Mouse (Mus musculus): ENCODE data around the gene Col5a1. TPM values are rescaled to one million over a fixed set of nuclear protein-coding genes. Genes with fewer than 3 reads are reported as not detected.

Gene Col5a1
- polyA plus RNA-seq, 1 experiment from 2014 or later: 53.3 TPM

DNA sequence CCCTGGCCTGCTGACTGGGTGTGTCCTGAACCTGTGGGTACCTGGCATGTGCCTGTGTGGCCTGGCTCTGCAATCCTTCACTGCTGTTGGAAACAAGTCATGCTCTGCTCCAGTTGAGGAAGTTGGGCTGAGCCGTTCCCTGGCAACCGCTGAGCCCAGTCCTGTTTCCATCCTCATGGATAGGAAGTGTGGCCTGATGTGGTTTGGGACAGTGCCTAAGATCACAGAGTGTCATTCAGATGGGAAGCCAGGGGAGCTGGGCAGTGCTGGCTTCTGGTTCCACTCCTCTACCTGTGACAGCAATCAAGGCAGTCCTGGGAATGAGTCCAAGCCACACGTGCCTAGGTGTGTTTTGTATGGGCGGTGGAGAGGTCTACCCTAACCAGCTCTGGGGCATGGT is 53.2 kb downstream of the Col5a1 start:
- Histone ChIP-seq H3K36me3 (peaks cover 10% of the 10 kb centered on the region), H3K27me3 (replicated peaks) (no peaks in the 10 kb centered on the region), H3K4me2 (no peak overlapping the region), H3K9me3 (replicated peaks) (no peaks in the 10 kb centered on the region), H3K27ac (ENCODE audit: poor library complexity, severe bottlenecking) (no peak overlapping the region), H3K4me1 (replicated peaks) (peaks cover 40% of the 10 kb centered on the region), H3K4me3 (no peak overlapping the region), H3K9ac (no peak overlapping the region)
- WGBS: 83% methylated on average over 4 of the region's 4 CpGs
- peak; percentile 67 for ATAC-seq (ENCODE audit: insufficient number of reproducible peaks, low FRiP score)

DNA sequence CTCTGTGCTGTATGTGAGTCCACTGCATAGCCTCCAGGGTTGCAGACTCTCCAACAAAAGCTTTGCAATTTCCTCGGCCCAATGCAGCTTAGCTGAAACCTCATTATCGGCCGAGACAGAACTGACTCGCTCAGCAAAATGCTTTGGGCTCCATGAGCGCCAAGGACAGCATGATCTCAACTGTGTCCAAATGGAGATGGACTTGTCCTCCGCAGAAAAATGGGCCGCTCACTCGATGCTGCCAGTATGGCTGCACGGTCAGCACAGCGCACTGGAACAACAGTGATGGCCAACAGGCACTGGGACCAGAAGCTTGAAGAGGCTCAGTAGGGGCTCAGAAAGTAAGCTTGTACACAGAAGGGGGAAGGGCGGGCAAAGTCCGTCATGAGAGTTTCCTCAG is 53.9 kb downstream of the Col5a1 start:
- Histone ChIP-seq H3K4me3 (no peak overlapping the region), H3K4me1 (replicated peaks) (peaks cover 33% of the 10 kb centered on the region), H3K9ac (no peak overlapping the region), H3K36me3 (peaks cover 10% of the 10 kb centered on the region), H3K9me3 (replicated peaks) (no peaks in the 10 kb centered on the region), H3K27me3 (replicated peaks) (no peaks in the 10 kb centered on the region), H3K4me2 (no peak overlapping the region), H3K27ac (ENCODE audit: poor library complexity, severe bottlenecking) (no peak overlapping the region)
- WGBS: 90% methylated on average over 12 of the region's 12 CpGs
- ATAC-seq (ENCODE audit: insufficient number of reproducible peaks, low FRiP score): no peak

DNA sequence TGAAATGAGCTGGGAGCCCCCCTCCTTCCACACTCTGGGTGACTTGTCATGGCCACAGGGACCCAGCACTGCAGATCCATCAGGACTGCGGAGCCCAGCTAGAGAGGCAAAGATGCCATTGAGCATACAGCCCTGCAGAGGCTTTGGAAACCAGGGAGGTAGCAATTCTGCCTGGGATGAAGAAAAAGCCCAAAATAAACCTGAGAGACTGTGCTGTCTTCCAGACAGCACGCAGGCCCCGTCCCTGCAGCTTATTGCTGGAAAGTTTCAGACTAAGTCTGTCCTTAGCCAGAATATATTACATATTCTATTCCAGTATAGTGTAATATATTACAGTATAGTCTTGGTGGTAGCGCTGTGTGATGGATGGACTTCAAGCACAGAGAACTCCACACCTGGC is 61.0 kb downstream of the Col5a1 start:
- Histone ChIP-seq H3K4me2 (no peak overlapping the region), H3K4me1 (replicated peaks) (no peaks in the 10 kb centered on the region), H3K9ac (no peak overlapping the region), H3K27me3 (replicated peaks) (no peaks in the 10 kb centered on the region), H3K4me3 (no peak overlapping the region), H3K9me3 (replicated peaks) (no peaks in the 10 kb centered on the region), H3K36me3 (peaks cover 32% of the 10 kb centered on the region), H3K27ac (ENCODE audit: poor library complexity, severe bottlenecking) (no peak overlapping the region)
- no peak for ATAC-seq (ENCODE audit: insufficient number of reproducible peaks, low FRiP score)
- WGBS: 72% methylated on average over 4 of the region's 4 CpGs

DNA sequence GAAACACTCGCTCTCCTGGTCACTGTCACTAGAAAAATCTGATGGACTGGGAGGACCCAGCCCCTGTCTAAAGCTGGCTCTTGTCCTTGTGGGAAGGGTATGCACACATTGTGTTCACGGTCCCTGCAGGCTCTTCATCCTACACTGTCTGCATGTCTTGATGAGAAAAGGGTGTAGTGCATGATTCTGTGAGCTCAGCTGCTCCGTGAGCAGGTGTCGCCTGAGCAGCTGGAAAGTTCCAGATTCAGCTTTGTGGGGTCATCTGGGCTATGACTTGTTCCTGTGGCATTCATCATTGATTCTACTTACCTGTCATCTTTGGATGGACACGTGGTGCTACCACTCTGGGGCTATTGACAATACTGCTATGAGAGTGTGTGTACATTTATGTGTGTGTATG is 61.7 kb downstream of the Col5a1 start:
- Histone ChIP-seq H3K4me1 (replicated peaks) (no peaks in the 10 kb centered on the region), H3K4me3 (no peak overlapping the region), H3K27ac (ENCODE audit: poor library complexity, severe bottlenecking) (no peak overlapping the region), H3K4me2 (no peak overlapping the region), H3K9ac (no peak overlapping the region), H3K9me3 (replicated peaks) (no peaks in the 10 kb centered on the region), H3K27me3 (replicated peaks) (no peaks in the 10 kb centered on the region), H3K36me3 (peaks cover 38% of the 10 kb centered on the region)
- no peak for ATAC-seq (ENCODE audit: insufficient number of reproducible peaks, low FRiP score)
- 78% methylated on average over 5 of the region's 5 CpGs for WGBS

DNA sequence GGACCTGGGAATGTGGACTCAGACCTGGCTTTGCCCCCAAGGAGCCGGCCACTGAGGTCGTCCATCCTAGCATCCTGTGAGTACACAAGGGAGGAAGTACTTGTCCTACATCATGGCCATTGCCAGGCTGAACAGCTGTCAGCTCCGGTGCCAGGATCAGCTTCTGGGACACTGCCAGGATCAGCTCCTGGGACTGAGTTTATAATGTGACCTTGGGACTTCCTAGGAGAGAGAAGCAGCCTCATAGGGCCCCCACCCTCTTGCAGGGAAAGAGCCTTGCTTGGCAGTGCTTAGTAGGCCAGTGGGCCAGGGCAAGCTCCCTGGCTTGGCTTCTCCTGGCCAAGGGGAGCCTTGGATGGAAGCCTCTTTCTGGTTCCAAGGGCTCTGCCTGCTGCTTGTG is 67.6 kb downstream of the Col5a1 start:
- 48% methylated on average over 3 of the region's 3 CpGs for WGBS
- H3K4me1 ChIP-seq (replicated peaks): peaks cover 37% of the 10 kb centered on the region
- no peaks in the 10 kb centered on the region for H3K9me3 ChIP-seq (replicated peaks)
- ATAC-seq (ENCODE audit: insufficient number of reproducible peaks, low FRiP score): no peak
- no peaks in the 10 kb centered on the region for H3K27me3 ChIP-seq (replicated peaks)
- H3K36me3 ChIP-seq: peaks cover 51% of the 10 kb centered on the region
- H3K4me3 ChIP-seq: no peak overlapping the region
- H3K9ac ChIP-seq: no peak overlapping the region
- H3K4me2 ChIP-seq: no peak overlapping the region
- no peak overlapping the region for H3K27ac ChIP-seq (ENCODE audit: poor library complexity, severe bottlenecking)

DNA sequence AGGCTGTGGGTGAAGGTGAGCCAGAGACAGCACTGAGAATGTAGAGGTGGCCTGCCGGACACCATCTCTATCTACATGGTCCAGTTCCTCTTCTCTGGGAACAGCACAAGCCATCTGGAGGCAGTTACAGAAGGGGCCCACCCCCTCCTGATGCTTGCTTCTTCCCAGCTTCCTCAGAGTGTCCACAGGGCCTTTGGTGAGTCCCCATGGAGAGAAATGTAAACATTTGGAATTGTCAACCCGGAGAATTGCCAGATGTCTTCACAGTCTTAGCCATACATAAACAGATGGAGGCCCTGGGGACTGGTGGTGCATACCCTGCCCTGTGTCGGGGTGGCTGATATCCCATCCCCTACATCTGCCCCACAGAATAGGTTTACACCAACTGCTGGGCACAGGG is 68.7 kb downstream of the Col5a1 start:
- peaks cover 37% of the 10 kb centered on the region for H3K4me1 ChIP-seq (replicated peaks)
- no peak overlapping the region for H3K4me2 ChIP-seq
- no peak overlapping the region for H3K4me3 ChIP-seq
- ATAC-seq (ENCODE audit: insufficient number of reproducible peaks, low FRiP score): no peak
- peaks cover 46% of the 10 kb centered on the region for H3K36me3 ChIP-seq
- H3K9ac ChIP-seq: no peak overlapping the region
- H3K27ac ChIP-seq (ENCODE audit: poor library complexity, severe bottlenecking): no peak overlapping the region
- no peaks in the 10 kb centered on the region for H3K9me3 ChIP-seq (replicated peaks)
- WGBS: 36% methylated on average over 3 of the region's 3 CpGs
- H3K27me3 ChIP-seq (replicated peaks): no peaks in the 10 kb centered on the region

DNA sequence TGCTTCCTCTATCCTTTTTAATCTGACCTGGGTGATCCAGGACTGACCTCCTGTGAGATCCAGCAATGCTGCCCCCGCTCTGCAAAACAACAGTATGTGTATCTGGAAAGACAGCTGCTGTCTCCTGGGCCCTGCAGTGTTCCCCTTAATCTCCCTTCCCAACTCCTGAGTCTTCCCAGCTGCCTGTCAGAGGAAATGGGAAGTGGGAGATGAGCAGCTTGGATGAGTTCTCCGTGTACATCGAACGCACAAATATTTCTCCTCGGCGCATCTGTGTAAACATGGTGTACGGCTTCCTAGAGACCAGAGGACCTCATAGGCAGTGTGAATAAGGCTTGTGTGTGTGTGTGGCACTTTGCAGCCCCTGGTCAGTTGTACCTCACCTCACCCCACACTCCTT is 70.5 kb downstream of the Col5a1 start:
- Histone ChIP-seq H3K4me2 (no peak overlapping the region), H3K4me1 (replicated peaks) (peaks cover 37% of the 10 kb centered on the region), H3K4me3 (no peak overlapping the region), H3K27ac (ENCODE audit: poor library complexity, severe bottlenecking) (peak overlapping the region; percentile 50; the same call in 1 of the 2 replicates), H3K36me3 (peaks cover 45% of the 10 kb centered on the region), H3K27me3 (replicated peaks) (no peaks in the 10 kb centered on the region), H3K9me3 (replicated peaks) (no peaks in the 10 kb centered on the region), H3K9ac (no peak overlapping the region)
- WGBS: 69% methylated on average over 7 of the region's 7 CpGs
- ATAC-seq (ENCODE audit: insufficient number of reproducible peaks, low FRiP score): no peak

DNA sequence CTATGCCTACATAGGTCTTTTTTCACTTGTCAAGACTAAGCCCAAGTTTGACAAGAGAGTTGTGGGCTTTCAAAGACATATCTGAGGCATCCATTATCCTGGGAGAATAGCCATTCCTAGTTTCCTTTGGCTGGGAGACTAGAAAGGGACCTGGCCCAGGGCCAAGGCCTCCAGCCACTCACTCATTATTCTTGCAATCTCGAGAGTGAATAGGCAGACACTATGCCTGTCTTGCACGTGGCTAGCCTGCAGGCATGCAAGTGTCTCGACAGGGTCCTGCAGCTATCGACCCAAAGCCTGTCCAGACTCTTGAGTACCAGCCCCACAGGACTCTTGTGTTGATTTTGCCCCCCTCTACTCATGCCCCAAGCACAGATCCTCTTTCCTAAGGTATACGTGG is 71.0 kb downstream of the Col5a1 start:
- ATAC-seq (ENCODE audit: insufficient number of reproducible peaks, low FRiP score): 0 out of 2 replicates have a peak, but pooled peaks have one; percentile 54
- H3K27ac ChIP-seq (ENCODE audit: poor library complexity, severe bottlenecking): peak overlapping the region; percentile 50; the same call in 1 of the 2 replicates

DNA sequence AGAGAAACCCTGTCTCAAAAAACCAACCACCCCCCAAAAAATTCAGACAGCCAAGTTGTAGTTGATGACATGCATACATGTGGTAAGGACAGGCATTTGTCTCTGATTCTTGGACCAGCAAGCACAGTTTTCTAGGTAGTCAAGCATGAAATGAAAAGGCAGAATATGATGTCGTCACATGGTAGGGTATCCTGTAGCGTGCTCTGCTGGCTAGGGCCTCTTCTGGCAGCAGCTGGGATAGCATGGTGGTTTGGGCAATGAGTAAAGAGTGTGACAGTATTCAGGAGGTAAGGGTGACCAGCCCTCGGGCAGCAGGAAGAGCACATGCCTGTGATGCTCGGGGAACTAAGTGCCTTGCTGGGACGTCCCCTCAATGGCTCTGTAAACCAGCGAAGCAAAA is 73.0 kb downstream of the Col5a1 start:
- no peaks in the 10 kb centered on the region for H3K27me3 ChIP-seq (replicated peaks)
- H3K9me3 ChIP-seq (replicated peaks): no peaks in the 10 kb centered on the region
- H3K4me2 ChIP-seq: no peak overlapping the region
- H3K27ac ChIP-seq (ENCODE audit: poor library complexity, severe bottlenecking): no peak overlapping the region
- no peak overlapping the region for H3K4me3 ChIP-seq
- H3K4me1 ChIP-seq (replicated peaks): peaks cover 26% of the 10 kb centered on the region
- H3K9ac ChIP-seq: no peak overlapping the region
- ATAC-seq (ENCODE audit: insufficient number of reproducible peaks, low FRiP score): no peak
- WGBS: 77% methylated on average over 6 of the region's 6 CpGs
- peaks cover 37% of the 10 kb centered on the region for H3K36me3 ChIP-seq

More for the DNA sequence above, 71.0 kb downstream of the Col5a1 start:
- WGBS: 19% methylated on average over 5 of the region's 5 CpGs
- Histone ChIP-seq H3K9me3 (replicated peaks) (no peaks in the 10 kb centered on the region), H3K4me1 (replicated peaks) (peaks cover 37% of the 10 kb centered on the region), H3K4me3 (no peak overlapping the region), H3K27me3 (replicated peaks) (no peaks in the 10 kb centered on the region), H3K36me3 (peaks cover 45% of the 10 kb centered on the region), H3K9ac (no peak overlapping the region), H3K4me2 (no peak overlapping the region)

DNA sequence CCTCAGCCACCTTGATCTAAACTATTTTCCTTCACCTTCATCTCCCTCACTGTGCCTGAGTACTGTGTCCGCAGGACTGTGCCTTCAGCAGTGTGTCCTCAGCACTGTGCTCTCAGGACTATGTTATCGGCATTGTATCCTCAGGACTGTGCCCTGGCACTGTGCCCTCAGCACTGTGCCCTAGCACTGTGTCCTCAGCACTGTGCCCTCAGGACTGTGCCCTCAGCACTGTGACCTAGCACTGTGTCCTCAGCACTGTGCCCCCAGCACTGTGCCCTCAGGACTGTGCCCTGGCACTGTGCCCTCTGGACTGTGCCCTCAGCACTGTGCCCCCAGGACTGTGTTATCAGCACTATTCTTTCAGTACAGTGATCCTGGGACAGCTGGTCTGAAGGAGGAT is 75.0 kb downstream of the Col5a1 start:
- Histone ChIP-seq H3K4me1 (replicated peaks) (peaks cover 22% of the 10 kb centered on the region), H3K4me2 (no peak overlapping the region), H3K9ac (no peak overlapping the region), H3K4me3 (no peak overlapping the region), H3K27ac (ENCODE audit: poor library complexity, severe bottlenecking) (no peak overlapping the region), H3K36me3 (peaks cover 55% of the 10 kb centered on the region), H3K27me3 (replicated peaks) (no peaks in the 10 kb centered on the region), H3K9me3 (replicated peaks) (no peaks in the 10 kb centered on the region)
- WGBS: 94% methylated on average over 2 of the region's 2 CpGs
- no peak for ATAC-seq (ENCODE audit: insufficient number of reproducible peaks, low FRiP score)

DNA sequence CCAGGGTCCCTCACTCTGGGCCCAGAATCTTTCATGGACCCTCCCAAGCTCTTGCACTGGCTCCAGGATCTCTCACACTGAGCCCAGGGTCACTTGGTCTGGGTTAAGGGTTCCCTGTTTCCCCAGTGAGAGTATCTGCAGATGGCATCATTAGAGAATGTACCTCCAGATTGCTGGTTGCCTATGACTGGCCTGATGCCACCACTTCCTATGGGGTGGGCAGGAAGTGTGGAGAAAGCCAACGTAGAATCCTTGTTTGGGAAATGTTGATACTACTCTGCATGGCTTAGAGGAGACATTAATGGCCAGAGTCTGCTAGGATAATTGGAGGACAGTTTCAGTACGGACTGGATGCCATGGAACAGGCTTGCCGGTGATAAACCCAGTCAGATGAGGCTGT is 76.2 kb downstream of the Col5a1 start:
- no peaks in the 10 kb centered on the region for H3K27me3 ChIP-seq (replicated peaks)
- no peaks in the 10 kb centered on the region for H3K9me3 ChIP-seq (replicated peaks)
- H3K4me2 ChIP-seq: no peak overlapping the region
- H3K9ac ChIP-seq: no peak overlapping the region
- no peak for ATAC-seq (ENCODE audit: insufficient number of reproducible peaks, low FRiP score)
- peaks cover 10% of the 10 kb centered on the region for H3K4me1 ChIP-seq (replicated peaks)
- no peak overlapping the region for H3K4me3 ChIP-seq
- 82% methylated on average over 3 of the region's 3 CpGs for WGBS
- H3K27ac ChIP-seq (ENCODE audit: poor library complexity, severe bottlenecking): no peak overlapping the region
- peaks cover 67% of the 10 kb centered on the region for H3K36me3 ChIP-seq

DNA sequence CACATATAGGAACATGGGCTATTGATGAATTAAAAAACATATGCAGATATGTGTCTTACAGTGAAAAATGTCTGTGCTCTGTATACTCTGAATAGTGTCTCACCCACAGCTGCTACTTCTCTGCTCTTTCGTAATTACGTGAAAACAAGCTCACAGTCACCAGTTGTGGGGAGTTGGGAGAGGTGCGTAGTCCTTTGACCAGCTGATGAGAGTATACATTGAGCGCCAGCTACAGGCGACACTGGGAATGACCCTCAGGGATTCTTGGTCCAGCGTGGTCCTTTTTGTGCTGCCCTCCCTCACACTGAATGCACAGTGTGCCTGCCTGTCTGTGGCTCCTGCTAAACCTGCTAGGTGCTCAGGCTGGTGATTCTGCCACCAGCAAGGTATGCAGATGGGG is 82.9 kb downstream of the Col5a1 start:
- Histone ChIP-seq H3K27ac (ENCODE audit: poor library complexity, severe bottlenecking) (no peak overlapping the region), H3K27me3 (replicated peaks) (no peaks in the 10 kb centered on the region), H3K4me2 (no peak overlapping the region), H3K9me3 (replicated peaks) (no peaks in the 10 kb centered on the region), H3K4me1 (replicated peaks) (no peaks in the 10 kb centered on the region), H3K36me3 (peaks cover 80% of the 10 kb centered on the region), H3K4me3 (no peak overlapping the region), H3K9ac (no peak overlapping the region)
- ATAC-seq (ENCODE audit: insufficient number of reproducible peaks, low FRiP score): no peak
- 21% methylated on average over 6 of the region's 6 CpGs for WGBS

Measured in heart, embryonic 12.5 days (tissue).